Mouse (Mus musculus) thymus, adult 2 months (tissue): ENCODE data around the gene Pde11a.

Source experiments
- CTCF ChIP-seq: fragments of 200-500 bp; IDR thresholded peaks from 2 replicates; pipeline ENCODE4 v1.5.1; 2012; ENCODE audit warnings: mild to moderate bottlenecking, control low read depth, low read length, moderate library complexity, borderline replicate concordance; ENCODE audit not compliant: control insufficient read depth, poor library complexity, insufficient read depth; ENCODE audit errors: extremely low read depth
- POLR2A ChIP-seq: fragments of 200-500 bp; IDR thresholded peaks from 2 replicates; pipeline ENCODE4 v1.6.1; 2012; ENCODE audit warnings: mild to moderate bottlenecking, low read length, control low read depth, moderate library complexity; ENCODE audit not compliant: control insufficient read depth, poor library complexity, insufficient read depth; ENCODE audit errors: extremely low read depth

GRCm38 (mm10) chr2:76266622-76267021 is 72.0 kb downstream of the Pde11a start:
- TF ChIP-seq POLR2A (no peak), CTCF (no peak)
